Mouse (Mus musculus): Measurements from ENCODE around the gene Slc9a1. TPM values are rescaled to one million over a fixed set of nuclear protein-coding genes. Genes with fewer than 3 reads are reported as not detected.

Gene Slc9a1
- 2.6 TPM for polyA plus RNA-seq (2014; fragmentation: Illumina TruSeq; extraction: RNeasy Lipid Tissue Mini Kit (QIAGEN cat#74804); ENCODE audit: low read depth, low replicate concordance)

DNA sequence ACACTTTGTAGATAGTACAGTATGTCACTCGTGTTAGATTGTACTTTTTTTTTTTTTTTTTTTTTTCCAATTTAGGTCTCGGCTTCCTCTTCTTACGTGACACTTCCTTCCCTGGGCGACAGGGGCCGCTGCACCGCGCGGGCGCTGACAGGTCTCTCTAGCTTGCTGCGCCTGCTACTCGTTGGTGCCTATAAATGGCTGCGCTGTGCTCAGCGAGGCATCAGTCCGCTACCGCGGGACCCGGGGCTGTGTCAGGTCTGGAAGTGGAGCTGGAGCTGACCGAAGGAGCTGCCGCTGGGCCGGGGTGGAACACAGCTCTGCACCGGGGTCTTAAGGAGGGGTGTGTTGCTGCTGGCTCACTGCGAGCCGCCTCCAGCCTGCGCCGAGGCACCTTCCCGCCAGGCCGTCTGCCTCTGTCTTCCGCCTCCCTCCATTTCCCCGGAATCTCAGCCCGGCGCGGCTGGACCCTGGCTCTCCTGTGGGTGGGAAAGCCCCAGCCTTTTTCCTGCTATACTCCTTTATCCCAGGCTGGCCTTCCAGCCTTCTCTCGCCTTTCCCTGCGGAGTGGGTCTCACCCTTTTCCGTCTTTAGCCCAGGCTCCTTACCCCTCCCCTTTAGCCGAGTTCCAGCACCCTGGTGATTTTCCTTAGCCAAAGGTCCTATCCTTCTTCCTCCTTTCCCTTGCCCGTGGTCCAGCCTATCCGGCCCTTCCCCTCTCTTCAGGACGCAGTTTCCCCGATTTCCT lies at the start of gene Slc9a1:
Gene Slc9a1, plus strand, starts transcription at position 154 of the 745 bp plus-strand sequence.

DNA sequence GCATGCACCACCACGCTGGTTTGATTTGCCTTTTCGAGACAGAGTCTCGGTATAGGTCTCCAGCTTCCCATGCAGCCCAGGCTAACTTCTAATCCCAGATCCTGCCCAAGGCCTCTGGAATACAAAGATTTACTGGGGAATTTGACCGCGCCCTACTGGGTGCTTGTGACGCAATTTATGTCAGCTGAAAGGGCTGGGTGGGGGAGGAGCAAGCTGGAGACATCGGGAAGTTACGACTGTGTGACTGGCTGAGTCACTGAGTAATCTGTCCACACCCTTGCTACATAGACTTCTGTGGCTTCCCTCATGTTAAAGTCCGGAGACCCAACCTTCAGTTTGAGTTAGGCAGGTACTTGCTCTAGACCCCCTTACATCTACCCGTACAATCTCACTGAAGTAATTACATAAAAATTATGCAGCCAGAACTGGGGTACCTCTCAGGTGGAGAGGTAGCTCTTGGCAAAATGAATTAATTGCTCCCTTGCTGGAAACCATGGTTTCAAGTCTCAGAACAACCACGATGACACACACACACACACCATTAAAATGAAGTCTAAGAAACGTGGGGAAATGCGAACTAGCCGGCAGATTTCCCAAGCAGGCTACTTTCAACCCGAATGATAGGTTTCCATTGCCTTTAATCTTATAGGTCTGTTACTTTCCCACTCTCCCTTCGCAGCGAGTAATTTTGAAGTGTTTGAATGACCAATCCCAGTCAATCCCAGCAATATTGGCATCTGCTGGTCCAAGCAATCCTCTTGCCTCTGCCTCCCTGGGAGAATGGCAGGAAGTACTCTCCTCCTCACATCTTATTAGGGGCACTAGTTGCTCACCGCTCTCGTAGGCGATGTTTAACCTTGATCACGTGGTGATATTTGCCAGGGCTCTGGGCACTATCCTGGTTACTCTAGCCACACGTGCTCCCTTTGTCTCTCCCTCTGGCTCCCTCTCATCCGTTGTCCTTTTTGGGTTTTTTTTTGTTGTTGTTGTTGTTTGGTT lies 15.8 kb upstream of the Slc9a1 start, which contains the start of gene Wdtc1:
Gene Wdtc1, minus strand, starts transcription at position 115 of the 999 bp plus-strand sequence.

Other genes with a start within 250 kb of the Slc9a1 start
- 162 TPM for gene Wasf2, start 239.2 kb upstream of the Slc9a1 start, polyA plus RNA-seq (2014; fragmentation: Illumina TruSeq; extraction: RNeasy Lipid Tissue Mini Kit (QIAGEN cat#74804); ENCODE audit: low read depth, low replicate concordance)
- gene Cd164l2, start 157.6 kb upstream of the Slc9a1 start, polyA plus RNA-seq (2014; fragmentation: Illumina TruSeq; extraction: RNeasy Lipid Tissue Mini Kit (QIAGEN cat#74804); ENCODE audit: low read depth, low replicate concordance), result not detected
- gene Gpr3, start 157.2 kb upstream of the Slc9a1 start, polyA plus RNA-seq (2014; fragmentation: Illumina TruSeq; extraction: RNeasy Lipid Tissue Mini Kit (QIAGEN cat#74804); ENCODE audit: low read depth, low replicate concordance), result not detected
- gene Map3k6, start 128.9 kb upstream of the Slc9a1 start, polyA plus RNA-seq (2014; fragmentation: Illumina TruSeq; extraction: RNeasy Lipid Tissue Mini Kit (QIAGEN cat#74804); ENCODE audit: low read depth, low replicate concordance), result 0.25 TPM
- gene Sytl1, start 106.6 kb upstream of the Slc9a1 start, polyA plus RNA-seq (2014; fragmentation: Illumina TruSeq; extraction: RNeasy Lipid Tissue Mini Kit (QIAGEN cat#74804); ENCODE audit: low read depth, low replicate concordance), result 0.73 TPM
- 1.3 TPM for gene Tmem222, start 91.9 kb upstream of the Slc9a1 start, polyA plus RNA-seq (2014; fragmentation: Illumina TruSeq; extraction: RNeasy Lipid Tissue Mini Kit (QIAGEN cat#74804); ENCODE audit: low read depth, low replicate concordance)
- gene Wdtc1, start 16.2 kb upstream of the Slc9a1 start, polyA plus RNA-seq (2014; fragmentation: Illumina TruSeq; extraction: RNeasy Lipid Tissue Mini Kit (QIAGEN cat#74804); ENCODE audit: low read depth, low replicate concordance), result 4.4 TPM
- 0.32 TPM for gene Tent5b, start 110.4 kb downstream of the Slc9a1 start, polyA plus RNA-seq (2014; fragmentation: Illumina TruSeq; extraction: RNeasy Lipid Tissue Mini Kit (QIAGEN cat#74804); ENCODE audit: low read depth, low replicate concordance)
- 1.8 TPM for gene Trnp1, start 128.8 kb downstream of the Slc9a1 start, polyA plus RNA-seq (2014; fragmentation: Illumina TruSeq; extraction: RNeasy Lipid Tissue Mini Kit (QIAGEN cat#74804); ENCODE audit: low read depth, low replicate concordance)
- gene Kdf1, start 149.3 kb downstream of the Slc9a1 start, polyA plus RNA-seq (2014; fragmentation: Illumina TruSeq; extraction: RNeasy Lipid Tissue Mini Kit (QIAGEN cat#74804); ENCODE audit: low read depth, low replicate concordance), result 1.5 TPM
- 11.4 TPM for gene Nudc, start 176.3 kb downstream of the Slc9a1 start, polyA plus RNA-seq (2014; fragmentation: Illumina TruSeq; extraction: RNeasy Lipid Tissue Mini Kit (QIAGEN cat#74804); ENCODE audit: low read depth, low replicate concordance)
- not detected for gene Nr0b2, start 183.7 kb downstream of the Slc9a1 start, polyA plus RNA-seq (2014; fragmentation: Illumina TruSeq; extraction: RNeasy Lipid Tissue Mini Kit (QIAGEN cat#74804); ENCODE audit: low read depth, low replicate concordance)
- not detected for gene Gpatch3, start 205.0 kb downstream of the Slc9a1 start, polyA plus RNA-seq (2014; fragmentation: Illumina TruSeq; extraction: RNeasy Lipid Tissue Mini Kit (QIAGEN cat#74804); ENCODE audit: low read depth, low replicate concordance)
- 0.44 TPM for gene Gpn2, start 214.7 kb downstream of the Slc9a1 start, polyA plus RNA-seq (2014; fragmentation: Illumina TruSeq; extraction: RNeasy Lipid Tissue Mini Kit (QIAGEN cat#74804); ENCODE audit: low read depth, low replicate concordance)
- 1.1 TPM for gene Sfn, start 232.5 kb downstream of the Slc9a1 start, polyA plus RNA-seq (2014; fragmentation: Illumina TruSeq; extraction: RNeasy Lipid Tissue Mini Kit (QIAGEN cat#74804); ENCODE audit: low read depth, low replicate concordance)

Data from sigmoid colon, adult 10 weeks (tissue).